Mouse (Mus musculus) urinary bladder, postnatal 36 days (tissue): Measurements from ENCODE around the gene Tbc1d16.
"Not testable (repeated sequence)": the region's sequence is repeated elsewhere in the genome, so short reads cannot be mapped to it uniquely, and the experiment has no call there.

Source experiments
- DNase-seq, 2 experiments: peaks; one replicate each; pipeline ENCODE4 v3.0.0; 2022; ENCODE audit warnings: low spot score in 2 of 2, mixed read lengths in 1 of 2

Tbc1d16 gene

GRCm38 (mm10) chr11:119228091-119228781, at the start of gene Tbc1d16, which contains the start of gene Ccdc40:
Tbc1d16 (minus strand) TSS chr11:119228499.
Ccdc40 (plus strand) TSS chr11:119228572.
- DNase-seq, result peak; percentile 54 to 71

- DNase-seq, result no peak
Measured at GRCm38 (mm10) chr11:119273186-119273930, 45.1 kb upstream of the Tbc1d16 start.

- DNase-seq, result not testable (repeated sequence)
Measured at GRCm38 (mm10) chr11:119272492-119272891, 44.2 kb upstream of the Tbc1d16 start.

DNA sequence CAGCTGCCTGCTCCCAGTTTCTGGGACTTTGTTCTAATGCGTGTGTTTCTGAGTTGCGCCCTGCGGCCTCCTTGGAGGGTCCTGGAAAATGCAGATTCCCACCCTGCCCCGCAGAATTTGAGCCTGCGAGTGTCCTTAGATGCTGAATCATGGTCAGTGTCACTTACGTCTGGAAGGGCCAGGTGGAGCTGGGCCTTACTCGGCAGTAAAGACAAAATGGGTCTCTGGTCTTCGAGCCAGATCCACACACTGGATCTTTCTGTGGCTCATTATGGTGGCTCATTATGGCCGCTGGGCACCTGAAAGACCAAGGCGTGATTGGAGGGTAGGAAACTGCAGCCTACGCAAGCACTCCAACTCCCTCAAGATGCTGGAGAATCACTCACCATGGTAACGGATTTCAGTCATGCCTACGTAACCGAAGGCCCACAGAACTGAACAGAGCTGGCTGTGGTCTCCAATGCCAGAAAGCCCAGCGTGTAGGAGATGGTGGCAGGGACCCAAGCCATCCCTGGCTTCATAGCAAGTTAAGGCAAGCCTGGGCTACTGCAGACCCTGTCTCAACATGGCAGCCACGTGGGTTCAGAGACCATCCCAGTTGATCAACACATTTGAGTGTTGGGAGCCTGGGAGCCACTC, 40.4 kb upstream of the Tbc1d16 start:
- DNase-seq, result no peak

- peak; percentile 94 to 95 for DNase-seq
Measured at GRCm38 (mm10) chr11:119267768-119268556, 39.7 kb upstream of the Tbc1d16 start, which contains the start of gene Gaa. Gaa (plus strand) TSS chr11:119267887.

- peak; percentile 15 to 45 for DNase-seq
Measured at GRCm38 (mm10) chr11:119267241-119267674, 39.0 kb upstream of the Tbc1d16 start.

DNA sequence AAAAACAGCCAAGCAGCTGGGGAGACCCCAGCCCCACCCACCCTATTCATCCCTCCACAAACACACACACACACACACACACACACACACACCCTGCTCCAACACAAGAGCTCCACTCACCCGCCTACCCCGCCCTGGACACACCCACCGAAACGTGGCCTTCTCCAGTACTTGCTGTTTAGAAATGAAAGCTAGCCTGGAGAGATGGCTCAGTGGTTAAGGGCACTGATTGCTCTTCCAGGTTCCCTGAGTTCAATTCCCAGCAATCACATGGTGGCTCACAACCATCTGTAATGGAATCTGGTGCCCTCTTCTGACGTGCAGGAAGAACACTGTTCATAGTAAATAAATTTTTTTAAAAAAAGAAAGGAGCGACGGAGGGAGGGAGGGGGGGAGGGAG, 37.5 kb upstream of the Tbc1d16 start:
- DNase-seq, result no peak

DNA sequence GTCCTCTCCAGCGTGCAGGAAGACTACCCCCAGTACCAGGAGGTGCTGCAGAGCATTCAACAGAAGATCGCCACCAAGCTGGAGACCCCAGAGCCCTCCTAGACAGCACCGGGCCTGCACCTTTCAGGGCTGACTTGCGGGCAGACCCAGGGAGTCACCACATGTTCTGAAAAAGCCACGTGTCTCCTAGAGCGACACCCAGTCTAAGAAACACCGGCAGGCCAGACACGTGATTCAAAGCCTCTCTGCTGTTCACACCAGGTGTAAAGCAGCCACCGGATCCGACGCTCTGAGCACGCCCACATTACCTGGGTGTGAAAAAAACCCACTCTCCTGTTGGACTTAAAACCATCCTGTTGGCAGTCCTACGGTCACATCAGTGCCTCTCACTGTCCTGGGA, 36.1 kb upstream of the Tbc1d16 start:
- DNase-seq, result no peak

GRCm38 (mm10) chr11:119259977-119260376, 31.7 kb upstream of the Tbc1d16 start:
- no peak for DNase-seq

GRCm38 (mm10) chr11:119258572-119259322, 30.4 kb upstream of the Tbc1d16 start:
- peak; percentile 63 to 69 for DNase-seq

GRCm38 (mm10) chr11:119258216-119258571, 29.9 kb upstream of the Tbc1d16 start:
- DNase-seq, result no peak

DNA sequence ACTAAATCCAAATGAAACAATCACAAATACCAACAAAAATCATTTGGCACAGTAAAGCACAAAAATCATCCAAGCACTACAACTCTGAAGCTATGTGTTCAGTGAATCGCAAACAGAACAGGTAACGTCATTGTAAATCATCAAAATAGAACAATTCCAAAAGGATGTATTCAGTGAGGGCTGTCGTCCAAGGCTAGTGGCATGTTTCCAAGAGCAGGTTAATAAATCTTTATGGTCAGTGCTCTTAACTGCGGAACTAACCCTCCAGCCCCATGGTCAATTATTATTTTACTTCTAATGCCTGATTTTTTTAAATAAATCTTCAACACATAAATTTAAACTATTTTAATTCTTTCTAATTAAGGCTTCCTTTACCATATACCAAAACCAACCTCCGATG, 28.3 kb upstream of the Tbc1d16 start:
- not testable (repeated sequence) for DNase-seq

DNA sequence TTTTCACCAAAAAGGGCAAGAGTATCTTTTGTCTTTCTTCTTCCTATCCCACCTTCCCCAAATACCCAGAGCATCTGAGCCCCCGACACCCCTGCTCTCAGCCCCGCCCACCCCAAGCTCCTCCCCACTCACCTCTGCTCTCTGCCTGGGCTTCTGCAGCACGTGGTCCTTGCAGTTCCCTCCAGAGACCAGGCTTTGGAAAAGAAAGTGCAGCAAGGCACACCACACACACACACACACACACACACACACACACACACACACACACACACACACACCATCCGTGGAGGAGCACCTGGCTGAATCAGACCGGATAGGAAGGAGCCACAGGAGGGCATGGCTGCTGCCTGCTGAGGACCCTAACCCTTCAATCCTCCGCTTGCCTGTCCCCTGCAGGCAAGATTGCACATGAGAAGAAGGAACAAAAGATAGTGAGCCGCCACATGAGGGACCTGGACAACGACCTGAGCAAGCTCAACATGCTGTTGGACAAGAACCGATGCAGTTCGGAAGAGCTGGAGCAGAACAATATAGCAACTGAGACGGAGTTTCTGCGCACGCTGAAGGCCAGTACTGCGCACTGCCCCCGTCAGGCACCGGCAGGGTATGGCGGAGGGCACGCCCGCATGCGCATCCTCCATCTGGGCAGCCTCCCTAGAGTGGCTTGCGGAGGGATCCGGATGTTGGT, 24.7 kb upstream of the Tbc1d16 start:
- no peak for DNase-seq

DNA sequence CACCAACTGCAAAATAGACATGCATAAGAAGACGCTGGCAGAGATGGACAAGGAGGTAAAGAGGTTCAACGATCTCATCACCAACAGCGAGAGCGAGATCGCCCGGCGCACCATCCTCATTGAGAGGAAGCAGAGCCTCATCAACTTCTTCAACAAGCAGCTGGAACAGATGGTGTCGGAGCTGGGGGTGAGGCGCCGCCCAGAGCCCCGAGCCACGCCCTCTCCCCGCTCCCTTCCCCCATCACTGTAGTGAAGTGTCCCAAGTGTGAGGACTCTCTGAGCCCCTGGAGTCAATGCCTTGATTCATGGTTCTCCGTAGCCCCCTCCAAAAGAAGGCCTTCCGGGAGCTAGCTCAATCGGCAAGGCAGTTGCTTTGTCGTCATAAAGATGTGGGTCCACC, 22.7 kb upstream of the Tbc1d16 start:
- no peak for DNase-seq

DNA sequence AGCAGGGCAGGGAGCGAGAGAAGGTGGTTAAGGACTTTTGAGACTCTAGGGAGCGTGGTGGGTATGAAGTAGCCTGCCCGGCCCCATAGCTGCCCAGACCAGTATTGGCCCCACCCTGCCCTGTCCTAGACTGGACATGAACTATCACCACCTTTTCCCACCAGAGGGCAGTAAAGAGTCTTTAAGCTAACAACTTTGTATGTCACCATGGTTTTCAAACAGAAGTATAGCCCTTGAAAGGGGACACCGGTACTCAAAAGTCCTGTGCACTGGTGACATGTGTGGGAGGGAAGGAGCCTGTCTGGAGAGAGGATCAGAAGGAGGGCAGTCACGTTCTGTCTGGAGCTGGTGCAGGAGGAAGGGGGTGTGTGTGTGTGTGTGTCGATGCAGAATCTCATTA, 20.7 kb upstream of the Tbc1d16 start:
- DNase-seq, result peak; percentile 46 to 58

GRCm38 (mm10) chr11:119245543-119245942, 17.2 kb upstream of the Tbc1d16 start:
- not testable (repeated sequence) for DNase-seq

DNA sequence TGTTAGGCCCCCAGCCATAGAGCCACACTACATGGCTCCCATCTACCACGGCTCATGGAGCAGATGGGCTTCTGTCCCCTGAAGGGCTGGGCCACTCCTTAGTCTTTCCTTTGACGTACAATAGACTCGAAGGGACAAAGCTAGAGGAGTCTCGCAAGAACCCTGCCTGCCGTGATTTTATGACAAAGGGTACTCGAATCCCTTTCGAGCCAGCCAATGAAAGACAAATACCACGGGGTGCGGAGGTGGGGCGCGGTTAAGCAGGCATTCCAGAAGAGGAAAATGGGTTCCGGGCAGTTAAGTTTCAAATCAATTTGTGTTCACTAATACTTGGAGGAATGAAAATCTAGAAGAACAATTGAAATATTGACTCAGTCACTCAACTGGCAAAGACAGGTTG, 11.2 kb upstream of the Tbc1d16 start:
- DNase-seq, result no peak

DNA sequence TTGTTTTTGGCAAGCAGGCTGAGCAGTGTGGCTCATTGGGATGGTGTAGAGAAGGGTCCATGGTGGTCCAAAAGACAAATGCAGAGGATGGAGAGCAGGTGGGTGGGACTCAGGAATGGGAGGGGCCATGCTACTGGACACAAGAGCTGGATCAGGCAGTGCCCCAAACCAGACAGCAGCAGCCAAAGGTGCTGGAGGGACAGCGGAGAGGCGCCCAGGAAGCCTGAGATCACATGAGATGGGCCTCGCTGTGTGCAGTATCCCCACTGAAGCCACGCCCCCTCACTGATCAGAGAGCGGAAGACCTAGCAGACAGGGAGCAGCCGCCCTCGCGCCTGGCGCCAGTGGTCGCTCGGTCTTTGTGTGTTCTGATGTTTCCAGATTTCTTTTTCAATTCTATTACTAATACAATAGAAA, 10.0 kb upstream of the Tbc1d16 start:
- DNase-seq, result peak; percentile 30 to 58

GRCm38 (mm10) chr11:119237568-119238304, 9.4 kb upstream of the Tbc1d16 start:
- peak in 1 of 2 experiments; percentile 33 for DNase-seq

DNA sequence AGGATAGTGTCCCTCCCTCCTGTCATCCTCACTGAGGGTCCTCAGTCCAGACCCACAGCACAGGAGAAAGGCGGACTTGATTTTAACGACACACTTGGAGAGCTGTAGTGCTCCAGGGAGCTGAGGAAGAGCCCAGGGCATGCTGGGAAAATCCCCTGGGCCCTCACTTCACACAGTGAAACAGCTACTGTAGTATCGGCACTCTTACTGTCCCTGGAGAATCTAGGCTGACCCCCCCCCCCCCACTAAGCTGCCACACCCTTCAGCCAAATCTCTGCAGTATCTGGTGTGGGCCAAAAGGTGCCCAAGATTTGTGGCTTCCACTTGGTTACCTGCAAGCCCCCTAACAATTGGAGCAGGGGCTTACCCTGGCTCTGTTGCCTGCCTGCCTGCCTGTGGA, 8.7 kb upstream of the Tbc1d16 start:
- DNase-seq, result no peak
